Mouse (Mus musculus): Measurements from ENCODE around the gene Cyp21a1. TPM values are rescaled to one million over a fixed set of nuclear protein-coding genes. Genes with fewer than 3 reads are reported as not detected.
"Not testable (repeated sequence)": the region's sequence is repeated elsewhere in the genome, so short reads cannot be mapped to it uniquely, and the experiment has no call there.

Cyp21a1 gene
- polyA plus RNA-seq, 1 experiment from 2014 or later, result not detected

DNA sequence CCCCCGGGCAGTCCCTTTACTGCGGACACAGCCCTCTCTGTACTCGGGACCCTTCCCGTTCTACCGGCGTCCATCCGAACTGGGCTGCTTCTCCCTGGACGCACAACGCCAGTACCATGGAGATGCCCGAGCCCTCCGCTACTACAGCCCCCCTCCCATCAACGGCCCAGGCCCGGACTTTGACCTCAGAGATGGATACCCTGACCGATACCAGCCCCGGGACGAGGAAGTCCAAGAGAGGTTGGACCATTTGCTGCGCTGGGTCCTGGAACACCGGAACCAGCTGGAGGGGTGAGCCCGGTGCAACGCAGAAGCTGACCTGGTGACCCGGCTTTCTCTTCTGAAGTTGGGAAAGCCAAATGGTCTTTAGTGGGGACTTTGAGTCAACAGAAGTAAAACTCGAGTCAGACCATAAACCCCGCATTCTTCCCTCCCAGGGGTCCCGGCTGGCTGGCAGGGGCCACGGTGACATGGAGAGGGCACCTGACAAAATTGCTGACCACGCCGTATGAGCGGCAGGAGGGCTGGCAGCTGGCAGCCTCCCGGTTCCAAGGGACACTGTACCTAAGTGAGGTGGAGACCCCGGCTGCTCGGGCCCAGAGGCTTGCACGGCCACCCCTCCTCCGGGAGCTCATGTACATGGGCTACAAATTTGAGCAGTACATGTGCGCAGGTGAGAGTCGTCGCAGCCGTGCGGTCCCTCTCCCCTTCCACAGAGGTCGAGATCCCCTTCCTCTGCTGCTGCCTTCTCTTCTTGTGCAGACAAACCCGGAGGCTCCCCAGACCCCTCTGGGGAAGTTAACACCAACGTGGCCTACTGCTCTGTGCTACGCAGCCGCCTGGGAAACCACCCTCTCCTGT, 33.3 kb upstream of the Cyp21a1 start:
- Histone ChIP-seq H3K27ac (ENCODE audit: low read length) (no peak overlapping the region; the same call in 1 of the 2 replicates), H3K27me3 (replicated peaks; ENCODE audit: control insufficient read depth, insufficient read depth, low read length) (no peaks in the 10 kb centered on the region), H3K4me3 (replicated peaks; ENCODE audit: low read length) (peak overlapping the region; percentile 93), H3K4me2 (ENCODE audit: low read length) (peak overlapping the region; percentile 99), H3K36me3 (ENCODE audit: control insufficient read depth, insufficient read depth) (peaks cover 16% of the 10 kb centered on the region), H3K4me1 (replicated peaks; ENCODE audit: control insufficient read depth, insufficient read depth, low read length) (peaks cover 26% of the 10 kb centered on the region), H3K9ac (replicated peaks; ENCODE audit: low read depth, low read length) (peak overlapping the region; percentile 87), H3K9me3 (ENCODE audit: control insufficient read depth, low read length) (no peaks in the 10 kb centered on the region)
- 44% methylated on average over 43 of the region's 43 CpGs for WGBS
- peak; percentile 16 for ATAC-seq

DNA sequence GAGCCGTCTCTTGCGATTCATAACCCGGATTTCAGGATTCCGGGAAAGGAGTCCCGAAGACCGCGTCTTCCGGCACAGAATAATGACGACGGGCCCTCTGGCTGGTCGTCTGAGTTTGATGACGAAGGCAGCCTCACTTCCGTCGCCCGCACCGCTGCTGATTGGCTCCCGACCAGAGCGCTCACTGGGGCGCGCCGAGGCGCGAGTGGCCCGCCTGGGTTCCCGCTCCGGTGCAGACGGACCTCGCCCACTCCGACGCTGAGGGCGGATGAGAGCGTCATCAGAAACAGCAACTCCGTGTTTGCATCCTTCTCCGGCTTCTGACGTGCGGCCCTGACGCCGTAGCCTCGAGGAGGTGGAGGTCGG, 32.5 kb upstream of the Cyp21a1 start, which contains the start of the genes Stk19 and Dxo:
TSS of gene Stk19 (minus strand) at position 90 of the 366 bp plus-strand sequence.
TSS of gene Dxo (plus strand) at position 164 of the 366 bp plus-strand sequence.
- H3K27ac ChIP-seq (ENCODE audit: low read length), result peak within 1 kb of the TSS; percentile 86
- WGBS, result under 1% methylated on average over 40 of the region's 40 CpGs
- peak within 1 kb of the TSS; percentile 99 for H3K4me2 ChIP-seq (ENCODE audit: low read length)
- peak within 1 kb of the TSS; percentile 93 for H3K4me3 ChIP-seq (replicated peaks; ENCODE audit: low read length)
- no peaks in the 10 kb centered on the region for H3K27me3 ChIP-seq (replicated peaks; ENCODE audit: control insufficient read depth, insufficient read depth, low read length)
- peak within 1 kb of the TSS; percentile 87 for H3K9ac ChIP-seq (replicated peaks; ENCODE audit: low read depth, low read length)
- peak; percentile 93 for ATAC-seq
- no peaks in the 10 kb centered on the region for H3K9me3 ChIP-seq (ENCODE audit: control insufficient read depth, low read length)
- H3K4me1 ChIP-seq (replicated peaks; ENCODE audit: control insufficient read depth, insufficient read depth, low read length), result peaks cover 26% of the 10 kb centered on the region
- peaks cover 14% of the 10 kb centered on the region for H3K36me3 ChIP-seq (ENCODE audit: control insufficient read depth, insufficient read depth)

DNA sequence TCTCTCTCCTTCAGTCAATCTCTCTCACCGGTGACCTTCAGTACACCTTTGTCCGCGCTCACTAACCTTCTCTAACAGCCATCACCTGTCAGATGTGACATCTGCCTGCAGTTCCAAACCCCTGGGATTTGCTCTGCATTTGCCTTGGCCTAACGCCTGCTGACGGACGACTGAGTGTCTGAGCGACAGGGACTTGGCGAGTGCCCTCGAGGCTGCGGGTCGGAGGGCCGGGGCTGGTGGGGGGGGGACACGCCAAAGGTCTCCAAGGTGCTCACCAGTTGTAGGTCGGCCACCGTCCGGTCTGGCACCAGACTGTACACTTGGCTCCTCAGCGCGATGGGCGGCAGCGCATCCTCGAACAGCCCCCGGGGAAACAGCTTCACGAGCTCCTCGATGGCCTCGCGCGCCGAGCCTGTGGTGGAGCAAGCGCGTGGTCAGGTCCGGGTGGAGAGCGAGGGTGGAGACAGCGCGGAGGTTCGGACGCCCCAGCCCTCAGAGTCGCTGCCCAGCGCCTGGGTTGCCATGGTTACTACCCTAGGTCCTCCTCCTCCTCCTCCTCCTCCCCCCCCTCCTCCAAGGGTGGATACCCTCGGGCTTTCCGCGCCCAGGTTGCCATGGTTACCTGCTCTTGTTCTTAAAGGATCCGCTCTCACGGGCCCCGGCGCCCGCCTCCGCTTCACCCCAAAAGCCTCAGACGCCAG, 31.9 kb upstream of the Cyp21a1 start:
- WGBS, result 2% methylated on average over 47 of the region's 48 CpGs
- H3K27me3 ChIP-seq (replicated peaks; ENCODE audit: control insufficient read depth, insufficient read depth, low read length), result no peaks in the 10 kb centered on the region
- H3K4me2 ChIP-seq (ENCODE audit: low read length), result peak overlapping the region; percentile 99
- peaks cover 16% of the 10 kb centered on the region for H3K36me3 ChIP-seq (ENCODE audit: control insufficient read depth, insufficient read depth)
- ATAC-seq, result peak; percentile 77
- H3K9me3 ChIP-seq (ENCODE audit: control insufficient read depth, low read length), result no peaks in the 10 kb centered on the region
- H3K4me3 ChIP-seq (replicated peaks; ENCODE audit: low read length), result peak overlapping the region; percentile 93
- H3K27ac ChIP-seq (ENCODE audit: low read length), result peak overlapping the region; percentile 86
- H3K4me1 ChIP-seq (replicated peaks; ENCODE audit: control insufficient read depth, insufficient read depth, low read length), result peaks cover 26% of the 10 kb centered on the region
- H3K9ac ChIP-seq (replicated peaks; ENCODE audit: low read depth, low read length), result peak overlapping the region; percentile 87

DNA sequence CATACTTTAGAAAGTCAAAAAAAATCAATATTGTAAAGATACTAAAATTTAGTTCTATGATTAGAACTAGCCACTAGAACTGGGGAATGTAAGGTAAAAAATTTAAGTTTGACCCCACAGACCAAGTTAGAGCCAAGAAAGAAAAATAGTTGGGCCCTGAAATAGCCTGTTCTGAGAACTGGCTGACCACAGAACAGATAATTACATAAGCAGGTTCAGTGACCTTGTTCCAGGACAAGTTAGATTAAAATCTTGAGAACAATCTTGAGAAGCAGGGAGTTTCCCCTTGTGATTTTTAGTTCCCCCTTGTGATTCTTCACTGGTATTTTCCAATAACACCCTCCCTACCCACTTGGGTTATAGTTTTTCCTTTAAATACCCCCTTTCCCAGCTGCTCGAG, 26.4 kb upstream of the Cyp21a1 start:
- not testable (repeated sequence) for ATAC-seq; H3K4me1 ChIP-seq (replicated peaks; ENCODE audit: control insufficient read depth, insufficient read depth, low read length); H3K4me2 ChIP-seq (ENCODE audit: low read length); H3K4me3 ChIP-seq (replicated peaks; ENCODE audit: low read length); H3K9ac ChIP-seq (replicated peaks; ENCODE audit: low read depth, low read length); H3K27me3 ChIP-seq (replicated peaks; ENCODE audit: control insufficient read depth, insufficient read depth, low read length); H3K9me3 ChIP-seq (ENCODE audit: control insufficient read depth, low read length); H3K27ac ChIP-seq (ENCODE audit: low read length)
- 94% methylated on average over 1 of the region's 1 CpGs for WGBS
- peaks cover 17% of the 10 kb centered on the region for H3K36me3 ChIP-seq (ENCODE audit: control insufficient read depth, insufficient read depth)

DNA sequence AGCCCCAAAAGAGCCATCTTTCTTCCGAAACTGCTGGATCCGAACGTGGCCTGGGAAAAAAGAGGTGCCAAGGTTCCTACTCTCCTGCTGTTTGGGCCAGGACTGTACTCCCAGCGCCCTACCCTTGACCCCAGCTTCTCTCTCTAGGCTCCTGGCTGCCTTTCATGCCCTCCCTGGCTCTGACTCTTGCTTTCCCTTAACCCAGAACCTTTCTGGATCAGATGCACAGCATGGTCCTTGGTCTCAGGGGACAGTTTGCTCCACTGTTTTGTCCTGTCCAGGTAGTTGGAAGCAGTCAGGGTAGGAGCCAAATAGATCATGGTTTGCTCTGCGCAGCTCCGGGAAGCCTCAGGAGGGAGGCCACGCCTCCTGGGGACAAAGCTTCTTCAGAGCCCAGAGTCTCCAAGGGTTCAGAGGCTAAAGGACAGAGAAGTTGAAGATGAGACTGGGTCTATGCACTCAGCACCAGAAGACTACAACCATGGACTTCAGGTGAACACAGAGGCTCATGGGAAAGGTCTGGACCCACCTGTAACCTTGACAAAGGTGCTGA, 10.5 kb upstream of the Cyp21a1 start:
- Histone ChIP-seq H3K36me3 (ENCODE audit: control insufficient read depth, insufficient read depth) (no peaks in the 10 kb centered on the region), H3K27ac (ENCODE audit: low read length) (no peak overlapping the region), H3K9ac (replicated peaks; ENCODE audit: low read depth, low read length) (no peak overlapping the region), H3K27me3 (replicated peaks; ENCODE audit: control insufficient read depth, insufficient read depth, low read length) (no peaks in the 10 kb centered on the region), H3K4me2 (ENCODE audit: low read length) (no peak overlapping the region), H3K4me1 (replicated peaks; ENCODE audit: control insufficient read depth, insufficient read depth, low read length) (no peaks in the 10 kb centered on the region), H3K9me3 (ENCODE audit: control insufficient read depth, low read length) (no peaks in the 10 kb centered on the region), H3K4me3 (replicated peaks; ENCODE audit: low read length) (no peak overlapping the region)
- 76% methylated on average over 7 of the region's 7 CpGs for WGBS
- no peak for ATAC-seq

DNA sequence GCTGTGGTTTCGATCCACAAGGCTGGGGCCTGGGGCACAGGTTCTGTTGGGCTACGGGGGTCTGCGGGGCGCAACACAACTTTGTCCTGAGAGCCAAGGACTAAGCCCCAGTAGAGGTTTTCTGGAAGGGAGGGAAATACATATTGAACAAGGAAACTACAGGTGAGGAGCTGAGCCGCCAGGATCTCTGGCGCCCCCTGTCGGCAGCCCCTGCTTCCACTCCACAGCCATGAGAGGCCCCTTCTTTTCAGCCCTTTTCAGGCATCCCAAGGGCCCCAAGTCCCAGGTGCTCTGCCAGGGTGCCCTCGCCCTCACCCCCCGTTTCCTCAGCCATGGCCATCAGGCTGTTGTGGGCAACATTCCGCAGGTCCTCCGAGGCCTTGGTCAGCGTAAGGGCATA, 9.4 kb upstream of the Cyp21a1 start:
- not testable (repeated sequence) for H3K27ac ChIP-seq (ENCODE audit: low read length); H3K4me3 ChIP-seq (replicated peaks; ENCODE audit: low read length); H3K9me3 ChIP-seq (ENCODE audit: control insufficient read depth, low read length); H3K9ac ChIP-seq (replicated peaks; ENCODE audit: low read depth, low read length); ATAC-seq; H3K4me2 ChIP-seq (ENCODE audit: low read length); H3K36me3 ChIP-seq (ENCODE audit: control insufficient read depth, insufficient read depth); H3K4me1 ChIP-seq (replicated peaks; ENCODE audit: control insufficient read depth, insufficient read depth, low read length); H3K27me3 ChIP-seq (replicated peaks; ENCODE audit: control insufficient read depth, insufficient read depth, low read length)
- whole genome bisulfite sequencing, result 63% methylated on average over 12 of the region's 12 CpGs

DNA sequence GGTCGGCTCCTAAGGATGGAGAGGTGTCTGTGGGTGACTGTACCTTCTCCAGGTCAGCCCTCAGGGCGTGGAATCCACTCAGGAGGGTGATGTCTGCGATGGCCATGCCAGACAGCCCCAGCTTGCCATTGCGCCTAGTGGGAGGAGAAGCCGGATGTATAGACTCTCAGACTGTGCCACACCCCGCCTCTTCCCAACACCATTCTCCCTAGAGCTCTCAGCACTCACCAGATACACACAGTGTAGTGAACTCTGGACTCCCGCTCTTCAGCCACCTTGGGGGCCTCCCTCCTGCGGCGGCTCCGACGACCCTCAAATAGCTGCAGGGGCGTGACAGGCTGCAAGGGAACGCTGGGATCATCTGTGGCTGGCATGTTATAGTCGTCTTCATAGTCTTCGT, 6.9 kb upstream of the Cyp21a1 start:
- H3K4me3 ChIP-seq (replicated peaks; ENCODE audit: low read length), result no peak overlapping the region
- no peaks in the 10 kb centered on the region for H3K4me1 ChIP-seq (replicated peaks; ENCODE audit: control insufficient read depth, insufficient read depth, low read length)
- no peak overlapping the region for H3K4me2 ChIP-seq (ENCODE audit: low read length)
- no peaks in the 10 kb centered on the region for H3K9me3 ChIP-seq (ENCODE audit: control insufficient read depth, low read length)
- H3K27ac ChIP-seq (ENCODE audit: low read length), result no peak overlapping the region
- 82% methylated on average over 15 of the region's 15 CpGs for WGBS
- H3K9ac ChIP-seq (replicated peaks; ENCODE audit: low read depth, low read length), result no peak overlapping the region
- no peak for ATAC-seq
- no peaks in the 10 kb centered on the region for H3K27me3 ChIP-seq (replicated peaks; ENCODE audit: control insufficient read depth, insufficient read depth, low read length)
- H3K36me3 ChIP-seq (ENCODE audit: control insufficient read depth, insufficient read depth), result no peaks in the 10 kb centered on the region

DNA sequence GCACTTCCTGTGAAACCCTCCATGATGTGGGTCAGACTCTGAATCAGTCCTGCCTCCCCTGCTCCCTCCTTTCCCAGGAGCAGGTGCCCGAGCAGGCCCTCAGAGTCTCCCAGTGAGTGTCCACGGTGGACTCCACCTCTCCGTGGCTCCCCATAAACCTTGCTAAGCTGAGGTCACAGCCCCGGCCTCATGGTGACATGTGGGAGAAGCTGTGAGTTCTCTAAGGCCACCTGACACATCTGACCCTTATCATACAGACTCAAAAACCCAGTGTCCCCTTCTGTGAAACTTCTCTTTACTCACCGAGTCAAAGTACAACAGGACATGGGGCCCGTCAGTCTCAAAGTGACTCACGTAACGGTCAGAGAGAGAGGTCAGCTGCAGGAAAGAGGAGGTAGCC, 6.5 kb upstream of the Cyp21a1 start:
- H3K9ac ChIP-seq (replicated peaks; ENCODE audit: low read depth, low read length); H3K4me1 ChIP-seq (replicated peaks; ENCODE audit: control insufficient read depth, insufficient read depth, low read length); H3K9me3 ChIP-seq (ENCODE audit: control insufficient read depth, low read length); H3K27me3 ChIP-seq (replicated peaks; ENCODE audit: control insufficient read depth, insufficient read depth, low read length); H3K27ac ChIP-seq (ENCODE audit: low read length); H3K36me3 ChIP-seq (ENCODE audit: control insufficient read depth, insufficient read depth); H3K4me2 ChIP-seq (ENCODE audit: low read length); ATAC-seq; H3K4me3 ChIP-seq (replicated peaks; ENCODE audit: low read length): not testable (repeated sequence)
- WGBS, result 82% methylated on average over 8 of the region's 8 CpGs

DNA sequence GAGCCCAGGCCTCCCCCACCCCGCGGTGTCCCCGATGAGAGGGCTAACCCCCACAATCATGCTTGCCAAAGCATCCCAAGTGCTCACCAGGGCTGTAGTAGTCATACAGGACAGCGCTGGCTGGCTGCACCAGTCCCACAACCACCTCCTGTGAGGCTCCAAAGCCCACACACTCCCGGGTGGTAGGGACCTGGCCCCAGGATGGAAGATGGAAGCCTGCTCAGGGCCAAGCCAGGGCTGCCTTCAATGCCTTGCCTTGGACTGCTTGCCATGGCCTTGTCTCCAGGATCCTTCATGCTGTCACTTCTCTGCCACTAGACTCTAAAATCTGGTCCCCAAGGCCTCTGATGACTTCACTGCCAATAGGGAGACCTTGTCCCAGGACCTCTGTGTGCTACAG, 6.0 kb upstream of the Cyp21a1 start:
- H3K9me3 ChIP-seq (ENCODE audit: control insufficient read depth, low read length); H3K9ac ChIP-seq (replicated peaks; ENCODE audit: low read depth, low read length); H3K36me3 ChIP-seq (ENCODE audit: control insufficient read depth, insufficient read depth); H3K4me1 ChIP-seq (replicated peaks; ENCODE audit: control insufficient read depth, insufficient read depth, low read length); H3K4me2 ChIP-seq (ENCODE audit: low read length); H3K27me3 ChIP-seq (replicated peaks; ENCODE audit: control insufficient read depth, insufficient read depth, low read length); H3K27ac ChIP-seq (ENCODE audit: low read length); ATAC-seq; H3K4me3 ChIP-seq (replicated peaks; ENCODE audit: low read length): not testable (repeated sequence)
- 94% methylated on average over 5 of the region's 5 CpGs for WGBS
